Mouse (Mus musculus) heart, embryonic 15.5 days (tissue): ENCODE measurements around the gene Cd5. TPM values are rescaled to one million over a fixed set of nuclear protein-coding genes. Genes with fewer than 3 reads are reported as not detected.

ENCODE experiments used
- ATAC-seq: fragments of 200-750 bp; cut with Nextera tagmentation; replicated peaks from 2 replicates; pipeline ENCODE4 v1.8.0; 2017; ENCODE audit warnings: low read depth, moderate TSS enrichment; ENCODE audit not compliant: insufficient number of reproducible peaks, insufficient read depth, low FRiP score
- H3K27ac ChIP-seq: fragments of 300-500 bp; sonication (generic); 2 replicates; pipeline ENCODE4 v1.5.1; 2015; ENCODE audit warnings: mild to moderate bottlenecking, inconsistent platforms
- H3K27me3 ChIP-seq: fragments of 300-500 bp; sonication (generic); 2 replicates; pipeline ENCODE4 v1.6.1; 2015; ENCODE audit warnings: inconsistent platforms
- H3K36me3 ChIP-seq: fragments of 300-500 bp; sonication (generic); 2 replicates; pipeline ENCODE4 v1.6.1; 2015; ENCODE audit warnings: mild to moderate bottlenecking, inconsistent platforms
- H3K4me1 ChIP-seq: fragments of 300-500 bp; sonication (generic); replicated peaks from 2 replicates; pipeline ENCODE4 v1.6.1; 2015; ENCODE audit warnings: inconsistent platforms
- H3K4me2 ChIP-seq: fragments of 300-500 bp; sonication (generic); 2 replicates; pipeline ENCODE4 v1.6.1; 2015; ENCODE audit warnings: inconsistent platforms, mild to moderate bottlenecking, moderate library complexity
- H3K4me3 ChIP-seq: fragments of 300-500 bp; sonication (generic); 2 replicates; pipeline ENCODE4 v1.5.1; 2015; ENCODE audit warnings: mild to moderate bottlenecking, inconsistent platforms
- H3K9ac ChIP-seq: fragments of 300-500 bp; sonication (generic); 2 replicates; pipeline ENCODE4 v1.6.1; 2015; ENCODE audit warnings: mild to moderate bottlenecking, inconsistent platforms
- H3K9me3 ChIP-seq: fragments of 300-500 bp; sonication (generic); replicated peaks from 2 replicates; pipeline ENCODE4 v1.6.1; 2016; ENCODE audit warnings: inconsistent platforms
- WGBS: fragments of 180-500 bp; shearing (Covaris S2); methylation state at CpG from one replicate; pipeline ENCODE4 v1.1.7; 2015; ENCODE audit warnings: mixed read lengths; 5-methylcytosine and 5-hydroxymethylcytosine counted together
- polyA plus RNA-seq: library from polyadenylated mRNA; unstranded; fragments of >200 nt; fragmentation: Nextera tagmentation; extraction: Ambion mirVana; gene quantifications from 2 replicates; pipeline ENCODE4 v1.2.1, GENCODE M21; 2015

The Cd5 gene
- 0.53 and 1.4 TPM in 2 replicates for polyA plus RNA-seq

DNA sequence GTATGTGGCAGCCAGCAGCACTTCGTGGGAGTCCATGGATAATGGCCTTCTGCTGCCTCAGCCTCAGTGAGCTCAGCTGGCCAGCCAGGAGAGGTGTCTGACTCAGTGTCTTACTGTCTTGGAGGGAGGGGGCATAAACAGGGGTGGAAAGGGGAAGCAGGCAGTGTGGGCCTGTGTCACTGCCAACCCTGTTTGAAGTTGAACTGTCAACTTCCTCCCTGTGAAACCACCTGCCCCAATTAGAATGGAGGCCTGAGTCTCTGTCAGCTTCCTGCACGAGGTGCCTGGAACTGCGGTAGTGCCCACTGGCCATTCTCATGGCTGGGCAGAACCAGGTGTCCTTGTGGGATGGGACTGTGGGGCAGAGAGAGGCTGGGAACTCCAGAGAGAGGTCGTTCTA lies at the start of gene Cd5:
Gene Cd5, minus strand, starts transcription at position 192 of the 400 bp plus-strand sequence.
- no peak for ATAC-seq
- H3K4me1 ChIP-seq = peaks cover 4% of the 10 kb centered on the region; the same call in 1 of the 2 replicates
- no peak within 1 kb of the TSS for H3K4me3 ChIP-seq
- no peak within 1 kb of the TSS for H3K4me2 ChIP-seq
- peaks cover 2% of the 10 kb centered on the region; the same call in 1 of the 2 replicates for H3K27me3 ChIP-seq
- H3K9me3 ChIP-seq = no peaks in the 10 kb centered on the region
- H3K27ac ChIP-seq = no peak within 1 kb of the TSS
- 66% methylated on average over 4 of the region's 4 CpGs for WGBS
- H3K36me3 ChIP-seq = no peaks in the 10 kb centered on the region
- H3K9ac ChIP-seq = no peak within 1 kb of the TSS

- H3K9ac ChIP-seq = no peak overlapping the region
- H3K9me3 ChIP-seq = no peaks in the 10 kb centered on the region
- H3K27me3 ChIP-seq = 0 out of 2 replicates have a peak, but pooled peaks cover 3% of the 10 kb centered on the region
- H3K36me3 ChIP-seq = no peaks in the 10 kb centered on the region
- no peak overlapping the region for H3K27ac ChIP-seq
- no peak overlapping the region for H3K4me3 ChIP-seq
- WGBS = 72% methylated on average over 9 of the region's 9 CpGs
- H3K4me2 ChIP-seq = no peak overlapping the region
- H3K4me1 ChIP-seq = peaks cover 5% of the 10 kb centered on the region
- no peak for ATAC-seq
Measured at GRCm38 (mm10) chr19:10788242-10788641, 49.4 kb upstream of the Cd5 start.

DNA sequence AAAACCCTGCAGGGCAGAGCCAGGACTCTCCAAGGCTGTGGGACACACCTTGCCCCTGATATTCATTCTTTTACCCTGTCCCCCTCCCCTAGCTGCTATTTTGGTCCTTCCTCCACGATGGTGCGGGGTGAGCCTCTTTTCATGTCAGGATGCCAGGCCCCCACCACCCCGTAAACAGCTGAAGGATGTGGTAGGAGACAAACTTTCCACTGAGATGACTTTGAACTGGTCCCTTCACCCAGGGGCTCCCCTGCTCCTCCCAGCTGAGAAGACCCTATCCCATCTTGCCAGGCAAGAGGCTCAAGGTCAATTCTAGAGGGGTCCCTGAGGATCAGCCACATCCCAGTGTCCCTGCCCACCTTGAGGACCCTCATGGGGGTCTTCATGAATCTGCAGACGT lies 48.6 kb upstream of the Cd5 start:
- Histone ChIP-seq H3K4me1 (peaks cover 9% of the 10 kb centered on the region), H3K27ac (no peak overlapping the region), H3K4me3 (no peak overlapping the region), H3K9me3 (no peaks in the 10 kb centered on the region), H3K4me2 (no peak overlapping the region), H3K9ac (no peak overlapping the region), H3K27me3 (0 out of 2 replicates have a peak, but pooled peaks cover 3% of the 10 kb centered on the region), H3K36me3 (no peaks in the 10 kb centered on the region)
- WGBS = 67% methylated on average over 4 of the region's 4 CpGs
- no peak for ATAC-seq

GRCm38 (mm10) chr19:10786753-10787152 lies 48.0 kb upstream of the Cd5 start:
- Histone ChIP-seq H3K4me1 (peaks cover 16% of the 10 kb centered on the region), H3K36me3 (no peaks in the 10 kb centered on the region), H3K27ac (no peak overlapping the region), H3K9ac (no peak overlapping the region), H3K4me2 (no peak overlapping the region), H3K4me3 (no peak overlapping the region), H3K9me3 (no peaks in the 10 kb centered on the region), H3K27me3 (0 out of 2 replicates have a peak, but pooled peaks cover 3% of the 10 kb centered on the region)
- ATAC-seq = no peak
- 86% methylated on average over 6 of the region's 6 CpGs for WGBS

DNA sequence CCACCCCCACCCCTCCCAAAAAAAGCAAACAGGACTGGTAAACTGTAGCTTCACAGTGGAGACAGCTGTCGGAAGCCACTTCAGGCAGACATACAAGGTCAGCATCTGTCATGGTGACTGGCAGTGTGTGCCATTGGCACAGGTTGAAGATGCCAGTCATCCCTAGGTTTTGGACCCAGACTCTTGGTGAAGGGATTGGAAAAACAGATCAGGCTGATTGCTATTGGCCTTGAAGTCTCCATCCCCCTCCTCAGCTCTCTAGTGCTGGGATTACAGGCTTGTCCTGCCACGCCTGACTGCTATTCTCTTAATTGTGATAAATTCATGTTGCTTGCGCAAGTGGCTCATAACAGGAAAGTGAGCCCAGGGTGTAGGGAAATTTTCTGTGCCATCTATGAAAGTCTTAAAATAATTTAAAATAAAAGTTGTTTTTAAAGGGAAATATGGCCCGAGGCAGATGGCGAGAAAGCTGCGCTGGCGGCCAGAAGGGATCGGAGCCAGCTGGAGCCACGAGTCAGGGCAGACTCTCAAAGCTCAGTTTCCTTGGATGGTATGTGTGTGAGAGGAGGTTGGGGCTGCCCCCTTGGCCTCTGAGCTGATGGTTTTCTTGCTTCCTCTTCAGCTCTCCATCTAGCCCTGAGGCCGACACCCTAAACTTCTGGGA lies 46.1 kb upstream of the Cd5 start:
- Histone ChIP-seq H3K27ac (no peak overlapping the region), H3K4me1 (peaks cover 29% of the 10 kb centered on the region), H3K4me2 (no peak overlapping the region), H3K36me3 (no peaks in the 10 kb centered on the region), H3K27me3 (0 out of 2 replicates have a peak, but pooled peaks cover 3% of the 10 kb centered on the region), H3K9me3 (no peaks in the 10 kb centered on the region), H3K9ac (no peak overlapping the region), H3K4me3 (no peak overlapping the region)
- WGBS = 78% methylated on average over 10 of the region's 10 CpGs
- no peak for ATAC-seq

DNA sequence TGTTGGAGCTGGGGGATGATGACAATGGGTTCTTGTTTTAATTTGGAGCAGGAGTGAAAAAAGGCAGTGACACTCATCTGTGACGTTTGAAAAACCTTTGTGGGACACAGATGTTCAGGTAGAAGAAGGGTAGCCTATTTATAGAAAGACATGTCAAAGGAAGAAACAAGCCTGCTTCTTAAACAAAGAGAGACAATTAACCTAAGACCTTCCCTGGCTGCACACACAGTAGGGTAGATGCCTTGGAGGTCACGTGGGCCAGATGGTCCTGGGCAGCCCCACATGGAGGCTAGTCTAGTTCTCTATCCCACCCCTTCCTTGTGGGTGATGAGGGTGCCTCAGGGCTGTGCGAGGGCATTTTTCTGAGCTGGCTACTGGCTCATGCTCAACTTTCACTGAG lies 45.3 kb upstream of the Cd5 start:
- H3K27ac ChIP-seq = no peak overlapping the region
- ATAC-seq = no peak
- H3K4me1 ChIP-seq = peaks cover 29% of the 10 kb centered on the region
- 49% methylated on average over 3 of the region's 3 CpGs for WGBS
- no peak overlapping the region for H3K4me2 ChIP-seq
- no peaks in the 10 kb centered on the region for H3K36me3 ChIP-seq
- no peak overlapping the region for H3K4me3 ChIP-seq
- no peak overlapping the region for H3K9ac ChIP-seq
- H3K9me3 ChIP-seq = no peaks in the 10 kb centered on the region
- 0 out of 2 replicates have a peak, but pooled peaks cover 3% of the 10 kb centered on the region for H3K27me3 ChIP-seq

GRCm38 (mm10) chr19:10783168-10783567 lies 44.4 kb upstream of the Cd5 start:
- no peak overlapping the region for H3K27ac ChIP-seq
- no peak overlapping the region for H3K4me2 ChIP-seq
- peaks cover 29% of the 10 kb centered on the region for H3K4me1 ChIP-seq
- H3K9me3 ChIP-seq = no peaks in the 10 kb centered on the region
- H3K36me3 ChIP-seq = no peaks in the 10 kb centered on the region
- 80% methylated on average over 4 of the region's 4 CpGs for WGBS
- H3K27me3 ChIP-seq = no peaks in the 10 kb centered on the region
- no peak overlapping the region for H3K4me3 ChIP-seq
- no peak overlapping the region for H3K9ac ChIP-seq
- no peak for ATAC-seq

- Histone ChIP-seq H3K9ac (no peak overlapping the region), H3K27me3 (no peaks in the 10 kb centered on the region), H3K36me3 (no peaks in the 10 kb centered on the region), H3K27ac (peak overlapping the region; percentile 68), H3K4me2 (no peak overlapping the region), H3K4me3 (no peak overlapping the region), H3K4me1 (peaks cover 26% of the 10 kb centered on the region), H3K9me3 (no peaks in the 10 kb centered on the region)
- WGBS = 48% methylated on average over 4 of the region's 4 CpGs
- ATAC-seq = no peak
Measured at GRCm38 (mm10) chr19:10781641-10782040, 42.8 kb upstream of the Cd5 start.

GRCm38 (mm10) chr19:10776906-10777305 lies 38.1 kb upstream of the Cd5 start:
- no peak overlapping the region for H3K27ac ChIP-seq
- H3K36me3 ChIP-seq = no peaks in the 10 kb centered on the region
- no peaks in the 10 kb centered on the region for H3K9me3 ChIP-seq
- WGBS = 75% methylated on average over 4 of the region's 4 CpGs
- ATAC-seq = no peak
- H3K4me2 ChIP-seq = no peak overlapping the region
- H3K4me1 ChIP-seq = peaks cover 15% of the 10 kb centered on the region
- no peaks in the 10 kb centered on the region for H3K27me3 ChIP-seq
- no peak overlapping the region for H3K4me3 ChIP-seq
- no peak overlapping the region for H3K9ac ChIP-seq

GRCm38 (mm10) chr19:10774141-10774540 lies 35.3 kb upstream of the Cd5 start:
- Histone ChIP-seq H3K9me3 (no peaks in the 10 kb centered on the region), H3K4me1 (peaks cover 13% of the 10 kb centered on the region), H3K27ac (no peak overlapping the region), H3K27me3 (no peaks in the 10 kb centered on the region), H3K4me2 (no peak overlapping the region), H3K36me3 (no peaks in the 10 kb centered on the region), H3K4me3 (no peak overlapping the region), H3K9ac (no peak overlapping the region)
- ATAC-seq = no peak
- 98% methylated on average over 6 of the region's 6 CpGs for WGBS

- no peaks in the 10 kb centered on the region for H3K9me3 ChIP-seq
- no peak overlapping the region for H3K27ac ChIP-seq
- no peak overlapping the region for H3K4me3 ChIP-seq
- no peak overlapping the region for H3K4me2 ChIP-seq
- WGBS = 53% methylated on average over 7 of the region's 7 CpGs
- ATAC-seq = no peak; the same call in 1 of the 2 replicates
- H3K36me3 ChIP-seq = no peaks in the 10 kb centered on the region
- no peak overlapping the region for H3K9ac ChIP-seq
- H3K4me1 ChIP-seq = peaks cover 20% of the 10 kb centered on the region
- H3K27me3 ChIP-seq = no peaks in the 10 kb centered on the region
Measured at GRCm38 (mm10) chr19:10773384-10773783, 34.6 kb upstream of the Cd5 start.

DNA sequence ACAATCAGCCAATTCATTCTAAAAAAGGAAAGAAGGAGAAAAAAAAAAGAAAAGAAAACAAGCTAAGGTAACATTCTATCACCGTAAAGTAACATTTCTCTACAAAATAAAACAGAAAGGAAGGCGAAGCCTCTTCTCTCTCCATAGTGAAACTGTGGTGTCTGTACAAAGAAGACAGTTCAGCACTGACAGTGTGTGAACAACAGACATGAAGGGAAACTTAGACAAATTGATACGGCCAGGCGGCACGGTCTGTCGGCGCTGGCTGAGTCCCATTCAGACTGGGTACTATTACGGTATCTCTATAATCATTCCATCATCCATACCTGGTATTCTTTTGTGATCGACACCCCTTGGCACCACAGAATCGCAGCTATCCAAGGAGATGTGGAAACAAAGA lies 34.1 kb upstream of the Cd5 start:
- no peak overlapping the region for H3K27ac ChIP-seq
- WGBS = 87% methylated on average over 10 of the region's 10 CpGs
- peaks cover 20% of the 10 kb centered on the region for H3K4me1 ChIP-seq
- no peak overlapping the region for H3K9ac ChIP-seq
- ATAC-seq = no peak
- H3K36me3 ChIP-seq = no peaks in the 10 kb centered on the region
- no peak overlapping the region for H3K4me3 ChIP-seq
- no peak overlapping the region for H3K4me2 ChIP-seq
- H3K9me3 ChIP-seq = no peaks in the 10 kb centered on the region
- H3K27me3 ChIP-seq = no peaks in the 10 kb centered on the region
